36 mouse cellular contexts compared by ENCODE assay signal in genomic region chr4:123929994-123930393, GRCm38 (mm10). TPM values are rescaled to one million over a fixed set of nuclear protein-coding genes. Genes with fewer than 3 reads are reported as not detected.
DNase-seq lines count a peak whose midpoint lies in the region; TF ChIP-seq lines count a peak whose summit lies in the region.
"Had no signal": no experiment of that assay in that cellular context is flagged by ENCODE, and none has a peak within 500 bp of the region (broad histone marks: within the 10 kb centered on the region; RNA-seq: fewer than 3 reads in every experiment).

No protein-coding gene starts in this region.

- H3K27ac ChIP-seq in layer of hippocampus, adult 2 months = no peak overlapping the region
- H3K27ac ChIP-seq in ES-E14 (ENCODE audit: insufficient read depth, low read depth, low read length, poor library complexity, severe bottlenecking) = no peak overlapping the region
- peak overlapping the region; percentile 13; the same call in 1 of the 2 replicates for H3K27ac ChIP-seq in bone marrow macrophage, adult 2 months (ENCODE audit: insufficient read depth, low read depth, low read length)
- H3K27ac ChIP-seq: forebrain, embryonic 12.5 days; heart, embryonic 13.5 days; hindbrain, embryonic 14.5 days; limb, embryonic 12.5 days; liver, embryonic 15.5 days; midbrain, embryonic 13.5 days had no signal

- no peak for TF ChIP-seq POLR2A in bone marrow macrophage, adult 2 months (IDR thresholded peaks at IDR 0.05; ENCODE audit: borderline replicate concordance, low read depth, low read length)

- no peak for DNase-seq in layer of hippocampus, adult 2 months (ENCODE audit: low spot score in 2 of 2)
- no peak for DNase-seq in layer of hippocampus, adult 18-20 months (ENCODE audit: low spot score in 2 of 2)
- DNase-seq in ES-E14 (ENCODE audit: low read depth, low spot score) = no peak
- DNase-seq in left cerebral cortex, postnatal 10 days (ENCODE audit: extremely low spot score in 1 of 2, low spot score in 2 of 2) = no peak
- no peak for DNase-seq in ovary, adult 18-20 months (ENCODE audit: low spot score)
- DNase-seq: adrenal gland, postnatal 10 days; cerebellum, adult 11-12 months; cerebellum, adult 9-11 months; gastrocnemius, postnatal 36 days; heart, postnatal 10 days; kidney, adult 9 months; kidney, postnatal 10 days; lung, embryonic 14.5 days; lung, postnatal 36 days; retina, postnatal 1 day; right cerebral cortex, postnatal 14 days had no signal

- H3K9me3 ChIP-seq in ES-E14 (ENCODE audit: control insufficient read depth, insufficient read depth, low read depth, low read length) = no peaks in the 10 kb centered on the region
- H3K9me3 ChIP-seq: forebrain, embryonic 12.5 days; heart, embryonic 13.5 days; limb, embryonic 12.5 days; liver, embryonic 15.5 days; megakaryocyte, embryonic 14.5 days; midbrain, embryonic 13.5 days had no signal

- H3K36me3 ChIP-seq in ES-E14 (ENCODE audit: control insufficient read depth, insufficient read depth, low read length, poor library complexity, severe bottlenecking) = peaks cover 15% of the 10 kb centered on the region

- H3K9ac ChIP-seq in ES-E14 (ENCODE audit: insufficient read depth, low read depth, low read length, poor library complexity, severe bottlenecking) = no peak overlapping the region
- H3K9ac ChIP-seq: forebrain, embryonic 12.5 days; heart, embryonic 13.5 days; hindbrain, embryonic 14.5 days; limb, embryonic 12.5 days; liver, embryonic 15.5 days; lung, embryonic 14.5 days; midbrain, embryonic 13.5 days had no signal

- no peaks in the 10 kb centered on the region for H3K4me1 ChIP-seq in ES-E14 (ENCODE audit: control insufficient read depth in 2 of 2, insufficient read depth in 2 of 2, low read length in 2 of 2, poor library complexity in 1 of 2)
- H3K4me1 ChIP-seq in bone marrow macrophage, adult 2 months (ENCODE audit: control insufficient read depth, insufficient read depth, low read length) = peaks cover 30% of the 10 kb centered on the region
- H3K4me1 ChIP-seq: forebrain, embryonic 12.5 days; limb, embryonic 12.5 days; liver, embryonic 15.5 days; midbrain, embryonic 13.5 days had no signal

- no peak overlapping the region for H3K4me3 ChIP-seq in layer of hippocampus, adult 2 months
- no peak overlapping the region for H3K4me3 ChIP-seq in ES-E14 (ENCODE audit: insufficient read depth in 1 of 2, low read depth in 1 of 2, low read length in 2 of 2, poor library complexity in 1 of 2, severe bottlenecking in 1 of 2)
- H3K4me3 ChIP-seq in bone marrow macrophage, adult 2 months (ENCODE audit: insufficient read depth, low read length) = no peak overlapping the region
- H3K4me3 ChIP-seq: forebrain, embryonic 12.5 days; heart, embryonic 13.5 days; limb, embryonic 12.5 days; liver, embryonic 15.5 days; midbrain, embryonic 13.5 days had no signal

- peak; percentile 47 for TF ChIP-seq CTCF in layer of hippocampus, adult 2 months (conservative IDR thresholded peaks at IDR 0.05)
- TF ChIP-seq CTCF in bone marrow macrophage, adult 2 months (IDR thresholded peaks at IDR 0.05; ENCODE audit: low read depth, low read length) = no peak

- in situ Hi-C loops in ES-E14 (cut with MboI; ENCODE audit: low sequenced_read_pairs in 2 of 2, unreplicated experiment in 2 of 2) = loop anchor here in 1 of 2 experiments (25.0 kb wide), 1 partner anchor 757 kb away; the partner anchor contains the start of gene Utp11

- intact Hi-C loops in left cerebral cortex, postnatal 10 days (cut with DNase I) = loop anchor here (10.0 kb wide), 1 partner anchor 785 kb away; the partner anchor contains the start of gene Sf3a3

TF ChIP-seq in ES-E14, 5 proteins besides CTCF, POLR2A, EP300 and RAD21:
- TF ChIP-seq ZNF384 (IDR thresholded peaks at IDR 0.05; ENCODE audit: low read depth, low read length) = peak; percentile 72
- TF ChIP-seq MAFK (IDR thresholded peaks at IDR 0.05; ENCODE audit: insufficient read depth, low read depth, low read length) = no peak
TF ChIP-seq in ES-E14: peak in this region for 1.

RNA-seq across cellular contexts. Expression of gene 4930535I16Rik, which starts 12.2 kb away (rescaled TPM):
- not detected for total RNA-seq in layer of hippocampus, adult 2 months (2021)
- not detected for total RNA-seq in layer of hippocampus, adult 18-20 months (2021)
- total RNA-seq in ES-E14 (2012; rRNA removed) = 1.8 and 2.4 TPM in 2 replicates
- not detected in 2 replicates for polyA plus RNA-seq in bone marrow macrophage, adult 2 months (2012; ENCODE audit: insufficient read depth, insufficient read length, missing spikeins)
- not detected for total RNA-seq in left cerebral cortex, postnatal 10 days (2021)
- total RNA-seq: adrenal gland, postnatal 10 days; gastrocnemius, adult 18-20 months; gastrocnemius, postnatal 36 days; heart, adult 8-10 months; heart, postnatal 10 days; hematopoietic stem cell, adult 5-6 weeks; layer of hippocampus, postnatal 10 days; left cerebral cortex, adult 18-20 months; left cerebral cortex, postnatal 25 days; liver, adult 2 months; monocyte, adult 5-6 weeks had no signal
- polyA plus RNA-seq: embryonic facial prominence, embryonic 14.5 days; forebrain, embryonic 12.5 days; heart, embryonic 13.5 days; hindbrain, embryonic 14.5 days; large intestine, adult 2 months; limb, embryonic 12.5 days; liver, embryonic 15.5 days; lung, embryonic 14.5 days; midbrain, embryonic 13.5 days; neural tube, embryonic 14.5 days; stomach, embryonic 14.5 days had no signal

RNA-seq across cellular contexts. Expression of gene Rragc, which starts 12.7 kb away (rescaled TPM):
- total RNA-seq in layer of hippocampus, adult 2 months (2021) = 10 to 100 TPM; 54.8 to 60.6 TPM
- total RNA-seq in layer of hippocampus, adult 18-20 months (2021) = 10 to 100 TPM; 58.9 to 59.2 TPM
- 17.0 and 24.0 TPM in 2 replicates for total RNA-seq in ES-E14 (2012; rRNA removed)
- 176 and 196 TPM in 2 replicates for polyA plus RNA-seq in bone marrow macrophage, adult 2 months (2012; ENCODE audit: insufficient read depth, insufficient read length, missing spikeins)
- total RNA-seq in left cerebral cortex, postnatal 10 days (2021) = 10 to 100 TPM; 47.4 to 52.6 TPM

RNA-seq across cellular contexts. Expression of gene Mycbp, which starts 25.4 kb away (rescaled TPM):
- 10 to 100 TPM in 1 of 2 experiments, 1 to 10 TPM in 1; 9.9 to 11.3 TPM for total RNA-seq in layer of hippocampus, adult 2 months (2021)
- total RNA-seq in layer of hippocampus, adult 18-20 months (2021) = 10 to 100 TPM in 1 of 2 experiments, 1 to 10 TPM in 1; 8.9 to 10.9 TPM
- 40.9 and 49.5 TPM in 2 replicates for total RNA-seq in ES-E14 (2012; rRNA removed)
- 17.1 and 21.1 TPM in 2 replicates for polyA plus RNA-seq in bone marrow macrophage, adult 2 months (2012; ENCODE audit: insufficient read depth, insufficient read length, missing spikeins)
- 10 to 100 TPM; 14.2 to 14.8 TPM for total RNA-seq in left cerebral cortex, postnatal 10 days (2021)
